Mouse (Mus musculus) lung, postnatal 36 days (tissue): ENCODE data around the gene Map7.

ENCODE experiments used
- DNase-seq: peaks from one replicate; pipeline ENCODE4 v3.0.0; 2022; ENCODE audit warnings: mixed read lengths

Gene Map7

GRCm38 (mm10) chr10:20153507-20153906, 5.2 kb downstream of the Map7 start:
- no peak for DNase-seq

GRCm38 (mm10) chr10:20155401-20155800, 7.1 kb downstream of the Map7 start:
- DNase-seq, result no peak

- DNase-seq, result no peak
Measured at GRCm38 (mm10) chr10:20157021-20157726, 8.9 kb downstream of the Map7 start.

DNA sequence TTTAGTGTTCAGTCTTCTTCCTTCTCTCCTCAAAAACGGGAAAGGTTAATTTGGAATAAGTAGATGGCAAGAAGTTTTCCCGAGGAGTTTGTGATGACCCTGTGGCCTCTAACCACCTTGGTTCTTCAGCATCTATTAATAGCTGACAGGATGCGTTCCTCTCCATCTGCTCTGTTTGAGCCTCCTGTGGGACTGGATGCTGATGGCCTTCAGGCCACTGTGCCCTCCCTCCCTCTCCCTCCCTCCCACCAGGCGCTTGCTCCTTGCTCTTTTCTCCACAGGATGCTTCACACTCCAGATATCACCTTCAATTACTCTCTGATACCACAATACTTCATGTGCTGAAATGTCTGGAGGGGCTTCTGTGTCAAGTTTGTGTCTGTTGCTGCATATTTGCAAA, 10.5 kb downstream of the Map7 start:
- no peak for DNase-seq

DNA sequence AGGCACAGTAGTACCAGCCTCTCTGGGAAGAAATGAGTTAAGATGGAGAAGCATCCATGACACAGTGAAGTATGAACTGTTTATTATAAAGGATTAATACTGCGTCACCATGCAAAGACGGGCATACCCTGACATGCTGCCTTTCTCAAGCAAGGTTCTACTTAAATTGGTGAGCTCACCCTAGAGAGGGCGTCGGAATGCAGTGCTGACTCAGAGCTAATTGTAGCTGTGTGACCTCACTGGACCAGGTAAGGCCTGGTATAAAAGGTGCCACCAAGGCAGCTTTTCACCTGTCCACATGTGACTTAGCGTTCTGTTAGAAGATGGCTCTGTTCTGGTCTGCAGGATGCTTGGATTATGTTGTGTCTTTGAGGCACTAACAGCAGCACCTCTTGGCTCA, 11.0 kb downstream of the Map7 start:
- no peak for DNase-seq

DNA sequence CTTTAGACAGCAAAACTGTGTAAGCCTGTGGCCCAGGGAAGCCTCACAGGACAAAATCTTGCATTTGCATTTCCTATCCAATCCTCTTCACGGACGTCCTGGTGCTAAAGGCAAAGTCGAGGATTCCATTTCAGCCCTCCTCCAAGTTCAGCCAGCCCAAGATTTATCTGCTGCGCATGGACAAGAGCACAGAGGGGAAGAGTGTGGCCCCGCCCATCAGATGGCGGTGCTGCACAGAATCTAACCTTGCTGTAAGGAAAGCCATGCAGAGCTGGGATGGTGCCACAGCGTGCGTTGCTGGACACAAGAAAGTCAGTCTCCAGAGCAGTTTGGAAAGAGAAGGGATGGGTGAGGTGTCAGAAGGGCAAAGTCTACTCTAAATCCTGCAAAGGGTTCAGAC, 12.6 kb downstream of the Map7 start:
- no peak for DNase-seq

DNA sequence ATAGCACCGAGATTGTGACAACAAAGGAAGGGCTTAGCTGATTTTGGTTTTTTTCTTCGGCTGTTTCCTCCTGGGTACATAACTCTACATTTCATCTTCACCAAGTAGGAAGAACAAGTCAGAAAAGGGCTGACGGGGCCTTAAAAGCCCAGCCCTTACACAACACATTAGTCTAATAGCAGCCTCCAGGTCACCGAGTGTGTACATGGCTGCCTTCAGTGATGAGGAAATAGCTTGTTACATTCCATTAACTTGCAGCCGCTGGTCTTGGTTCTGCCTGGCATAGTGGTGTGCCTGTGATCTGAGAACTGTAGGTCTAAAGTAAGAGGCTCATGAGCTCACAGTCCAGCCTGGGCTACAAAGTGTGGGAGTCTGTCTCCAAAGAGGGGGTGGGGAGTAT, 16.5 kb downstream of the Map7 start:
- DNase-seq, result no peak

DNA sequence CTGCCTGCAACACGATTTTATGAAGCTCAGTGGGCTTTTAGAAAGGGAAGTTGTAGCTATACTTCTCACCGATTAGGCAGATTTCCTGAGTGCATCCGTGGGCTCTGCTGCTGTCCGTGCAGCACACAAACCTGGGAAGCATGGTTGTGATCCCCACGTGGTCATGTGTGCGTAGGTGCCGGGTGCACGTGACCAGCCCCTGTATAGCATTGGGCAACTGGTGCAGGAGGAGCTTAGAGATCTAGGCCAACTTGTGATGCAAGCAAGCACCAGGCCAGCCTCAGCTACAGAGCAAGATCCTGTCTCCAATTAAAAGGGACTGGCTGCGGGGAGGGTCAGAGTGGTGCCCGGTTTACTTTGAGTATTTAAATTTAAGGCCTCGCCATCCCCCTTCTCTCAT, 18.5 kb downstream of the Map7 start:
- DNase-seq, result no peak

GRCm38 (mm10) chr10:20167467-20167866, 19.2 kb downstream of the Map7 start:
- no peak for DNase-seq

DNA sequence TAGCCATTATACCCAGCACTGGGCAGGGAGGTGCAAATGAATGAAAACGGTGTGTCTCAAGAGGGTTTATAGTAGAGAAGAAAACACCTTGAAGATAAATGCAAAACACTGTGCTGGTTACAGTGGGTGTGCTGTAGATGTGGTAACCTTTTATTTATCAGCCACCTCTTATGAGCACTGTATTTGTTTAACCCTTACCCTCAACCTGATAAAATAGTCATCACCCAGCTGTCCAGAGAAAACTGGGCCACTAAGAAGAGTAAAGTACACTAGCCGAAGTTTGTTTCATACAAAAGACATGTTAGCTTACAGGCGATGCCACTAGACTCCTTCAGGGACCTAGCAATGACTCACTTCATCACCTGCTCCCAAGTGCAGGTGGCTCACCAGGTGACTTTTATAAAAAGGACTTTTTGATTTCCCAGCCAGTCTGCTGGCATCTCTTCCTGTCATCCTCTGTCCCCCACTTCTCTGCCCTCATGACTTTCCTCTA, 21.0 kb downstream of the Map7 start:
- DNase-seq, result no peak

DNA sequence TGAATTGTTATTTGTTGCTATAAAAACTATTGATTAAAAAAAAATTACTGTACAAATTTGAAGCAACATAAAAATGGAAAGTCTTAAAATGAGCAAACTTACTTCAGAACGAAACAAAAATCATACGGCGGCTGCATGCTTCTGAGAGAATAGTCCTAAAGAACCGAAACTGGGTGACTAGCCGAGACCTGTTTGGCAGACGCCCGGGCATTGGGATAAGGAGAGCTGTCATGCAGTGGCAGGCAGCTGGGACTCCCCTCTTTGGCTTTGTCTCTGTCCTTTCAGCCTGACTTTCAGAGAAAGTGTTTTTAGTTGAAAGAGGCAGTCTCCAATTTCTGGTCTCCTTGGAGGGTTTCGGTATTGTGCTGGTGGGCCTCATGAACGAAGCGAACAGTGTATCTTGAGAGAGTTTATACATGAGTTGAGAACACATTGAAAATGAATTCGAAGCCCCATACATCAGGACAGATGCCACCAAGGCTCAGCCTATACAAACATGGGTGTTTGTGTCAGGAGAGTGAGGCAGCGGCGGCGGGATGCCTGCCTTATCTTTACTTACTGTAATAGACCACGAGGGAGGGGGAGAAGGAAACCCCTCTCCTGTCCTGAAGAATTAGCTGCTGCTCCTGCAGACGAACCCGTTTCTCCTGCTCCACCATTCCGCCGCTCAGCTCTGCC, 21.8 kb downstream of the Map7 start:
- DNase-seq, result no peak

DNA sequence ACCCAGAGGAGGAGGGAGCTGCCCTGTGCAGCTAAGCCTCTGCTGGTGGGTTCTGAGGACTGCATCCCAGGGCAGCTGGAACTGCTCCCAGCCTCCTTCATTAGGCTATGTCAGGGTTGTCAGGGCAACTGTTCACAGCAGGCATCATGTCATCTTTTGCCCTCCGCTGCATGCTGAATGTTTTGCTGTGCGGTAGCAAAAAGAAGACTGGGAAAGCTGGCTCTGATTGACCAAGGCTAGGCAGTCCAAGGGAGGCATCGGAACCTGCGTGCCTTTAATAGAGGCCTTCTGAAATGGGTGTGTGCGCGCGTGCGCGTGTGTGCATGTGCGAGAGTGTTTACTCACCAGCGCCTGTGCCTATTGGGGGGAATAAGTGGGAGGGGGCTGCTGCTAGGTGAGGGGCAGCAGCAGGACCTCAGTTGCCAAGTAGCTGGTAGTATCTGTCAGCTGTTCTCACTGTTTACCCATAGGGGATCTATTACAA, 22.4 kb downstream of the Map7 start:
- peak; percentile 77 for DNase-seq

- no peak for DNase-seq
Measured at GRCm38 (mm10) chr10:20171209-20171608, 22.9 kb downstream of the Map7 start.

- no peak for DNase-seq
Measured at GRCm38 (mm10) chr10:20171756-20172155, 23.5 kb downstream of the Map7 start.

DNA sequence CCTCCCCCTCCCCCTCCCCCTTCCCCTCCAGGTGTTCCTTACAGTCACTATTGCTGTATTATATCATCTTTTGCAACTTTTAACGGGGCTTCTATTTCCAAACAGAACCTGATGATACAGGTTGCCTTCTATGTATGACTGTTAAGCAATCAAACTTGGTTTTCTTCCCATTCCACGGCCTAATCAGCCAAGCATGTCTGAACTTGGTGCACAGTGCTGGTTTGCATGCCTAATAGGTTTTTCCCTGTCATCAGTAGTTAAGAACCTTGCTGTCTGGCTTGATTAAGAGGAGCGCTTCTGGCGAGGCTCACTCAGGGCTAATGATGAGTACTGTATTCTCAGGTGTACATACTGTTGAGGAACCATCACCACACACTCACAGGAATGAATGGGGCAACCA, 25.5 kb downstream of the Map7 start:
- no peak for DNase-seq

- DNase-seq, result no peak
Measured at GRCm38 (mm10) chr10:20176054-20176453, 27.8 kb downstream of the Map7 start.

- peak; percentile 21 for DNase-seq
Measured at GRCm38 (mm10) chr10:20178807-20179605, 30.7 kb downstream of the Map7 start.

GRCm38 (mm10) chr10:20181198-20181597, 32.9 kb downstream of the Map7 start:
- peak; percentile 41 for DNase-seq

DNA sequence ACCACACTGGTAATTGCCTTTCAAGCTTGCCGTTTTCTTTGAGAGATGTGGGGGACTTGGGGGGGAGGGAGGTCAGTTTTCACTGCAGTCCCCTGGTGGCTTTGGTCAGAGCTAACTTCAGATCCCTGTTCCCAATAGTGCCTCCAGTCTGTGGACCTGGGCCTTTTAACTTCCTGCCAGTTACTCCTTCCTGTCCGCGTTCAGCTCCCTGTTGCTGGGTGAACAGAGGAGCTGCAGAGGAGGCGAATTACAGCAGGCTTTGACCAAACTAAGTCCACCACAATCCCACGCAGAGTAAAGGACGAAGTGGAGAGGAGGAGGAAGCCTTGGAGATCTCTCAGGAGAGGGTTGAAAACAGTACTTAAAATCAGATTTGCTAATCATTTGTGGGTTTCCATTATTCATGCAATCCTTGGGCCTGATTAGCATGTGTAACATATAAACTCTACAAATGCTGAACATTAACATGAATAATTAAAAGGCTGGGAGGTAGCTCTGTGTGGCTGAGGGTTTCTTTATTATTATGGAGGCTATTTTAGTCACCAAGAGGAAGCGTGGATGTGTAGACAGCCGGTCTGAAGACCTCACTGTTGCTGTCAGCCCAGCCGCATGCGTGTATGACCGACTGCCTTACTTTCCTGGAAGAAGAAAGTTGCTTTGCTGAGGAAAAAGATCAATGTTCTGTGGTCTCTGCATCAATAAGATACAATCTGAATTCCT, 33.6 kb downstream of the Map7 start:
- DNase-seq, result no peak

DNA sequence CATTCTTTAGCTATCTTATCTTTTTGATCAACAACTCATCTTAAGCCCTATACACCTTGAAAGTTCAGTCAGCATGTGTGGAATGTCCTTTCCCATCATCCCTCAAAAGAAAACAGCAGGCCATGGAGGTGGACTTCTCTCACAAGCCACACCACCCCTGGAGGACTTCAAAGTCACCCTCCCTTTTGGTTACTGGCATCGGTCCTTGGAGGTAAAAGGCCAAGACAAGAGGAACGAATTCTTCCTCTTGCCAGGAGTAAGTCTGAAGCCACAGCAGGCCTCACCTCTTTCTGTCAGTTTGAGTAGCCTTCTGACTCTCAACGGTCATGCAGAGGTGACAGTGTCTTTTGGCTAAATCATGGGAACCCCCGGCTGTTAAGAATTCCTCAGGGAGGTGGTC, 36.1 kb downstream of the Map7 start:
- no peak for DNase-seq

GRCm38 (mm10) chr10:20185264-20185663, 37.0 kb downstream of the Map7 start:
- no peak for DNase-seq

GRCm38 (mm10) chr10:20185806-20186205, 37.5 kb downstream of the Map7 start:
- DNase-seq, result no peak

GRCm38 (mm10) chr10:20186800-20187273, 38.6 kb downstream of the Map7 start:
- DNase-seq, result peak; percentile 71
